Mouse (Mus musculus): ENCODE results near the gene Shisa8.

The Shisa8 gene

GRCm38 (mm10) chr15:82221104-82221860, 8.7 kb upstream of the Shisa8 start:
- DNase-seq = peak; percentile 67 to 71

- DNase-seq = no peak
Observed at GRCm38 (mm10) chr15:82220003-82220675, 7.5 kb upstream of the Shisa8 start.

GRCm38 (mm10) chr15:82218778-82219666, 6.4 kb upstream of the Shisa8 start:
- peak; percentile 86 to 89 for DNase-seq

GRCm38 (mm10) chr15:82217980-82218379, 5.4 kb upstream of the Shisa8 start:
- DNase-seq = no peak

GRCm38 (mm10) chr15:82217039-82217438, 4.4 kb upstream of the Shisa8 start:
- peak; percentile 52 to 54 for DNase-seq

GRCm38 (mm10) chr15:82216142-82216827, 3.7 kb upstream of the Shisa8 start:
- DNase-seq = no peak

GRCm38 (mm10) chr15:82215332-82216046, 2.9 kb upstream of the Shisa8 start:
- DNase-seq = no peak

- DNase-seq = no peak
Observed at GRCm38 (mm10) chr15:82213222-82213621, 607 bp upstream of the Shisa8 start.

- DNase-seq = peak; percentile 49 to 58
Observed at GRCm38 (mm10) chr15:82211911-82212751, 484 bp downstream of the Shisa8 start.

GRCm38 (mm10) chr15:82211281-82211680, 1.3 kb downstream of the Shisa8 start:
- no peak for DNase-seq

GRCm38 (mm10) chr15:82210801-82211200, 1.8 kb downstream of the Shisa8 start:
- no peak for DNase-seq

- no peak for DNase-seq
Observed at GRCm38 (mm10) chr15:82209295-82210050, 3.1 kb downstream of the Shisa8 start.

GRCm38 (mm10) chr15:82208307-82208706, 4.3 kb downstream of the Shisa8 start:
- no peak for DNase-seq

GRCm38 (mm10) chr15:82207504-82208219, 5.0 kb downstream of the Shisa8 start:
- DNase-seq = no peak

- DNase-seq = no peak
Observed at GRCm38 (mm10) chr15:82207105-82207459, 5.5 kb downstream of the Shisa8 start.

GRCm38 (mm10) chr15:82206365-82207104, 6.1 kb downstream of the Shisa8 start:
- DNase-seq = no peak

GRCm38 (mm10) chr15:82204680-82205371, 7.8 kb downstream of the Shisa8 start:
- no peak for DNase-seq

Data from B cell, adult 2 months (primary cell).